Mouse (Mus musculus) brain, adult 2 months (tissue): ENCODE measurements at regions not wholly inside any gene's neighbourhood (a gene's known extent, or its start where the extent isn't known, plus 50 kb on each side); places are given as distances from the start of the nearest gene placed in this dataset.

Experiments used
- DNase-seq: peaks from one replicate; pipeline ENCODE4 v3.0.0; 2011; ENCODE audit warnings: low read depth, low spot score

GRCm38 (mm10) chr1:189092819-189093218, 85.2 kb upstream of the Kctd3 start:
- DNase-seq = peak; percentile 88

- DNase-seq = no peak
Measured at GRCm38 (mm10) chr1:189085245-189085644, 77.6 kb upstream of the Kctd3 start.

GRCm38 (mm10) chr1:189081267-189081666, 73.6 kb upstream of the Kctd3 start:
- peak; percentile 36 for DNase-seq

GRCm38 (mm10) chr1:189080797-189081196, 73.2 kb upstream of the Kctd3 start:
- peak; percentile 71 for DNase-seq

- DNase-seq = peak; percentile 39
Measured at GRCm38 (mm10) chr1:189079451-189080410, 72.1 kb upstream of the Kctd3 start.

GRCm38 (mm10) chr1:189077861-189078260, 70.2 kb upstream of the Kctd3 start:
- DNase-seq = no peak

- DNase-seq = no peak
Measured at GRCm38 (mm10) chr1:189076276-189076675, 68.6 kb upstream of the Kctd3 start.

GRCm38 (mm10) chr1:189075671-189076070, 68.0 kb upstream of the Kctd3 start:
- no peak for DNase-seq

GRCm38 (mm10) chr1:189072516-189072915, 64.9 kb upstream of the Kctd3 start:
- no peak for DNase-seq

- DNase-seq = no peak
Measured at GRCm38 (mm10) chr1:189068204-189068603, 60.6 kb upstream of the Kctd3 start.

GRCm38 (mm10) chr1:189067204-189067960, 59.7 kb upstream of the Kctd3 start:
- DNase-seq = no peak

GRCm38 (mm10) chr1:189066446-189067151, 59.0 kb upstream of the Kctd3 start:
- DNase-seq = no peak

- DNase-seq = peak; percentile 98
Measured at GRCm38 (mm10) chr1:189065152-189065910, 57.7 kb upstream of the Kctd3 start.

- DNase-seq = peak; percentile 98
Measured at GRCm38 (mm10) chr1:189064629-189065028, 57.0 kb upstream of the Kctd3 start.

GRCm38 (mm10) chr1:189063699-189064098, 56.1 kb upstream of the Kctd3 start:
- peak; percentile 94 for DNase-seq

- DNase-seq = no peak
Measured at GRCm38 (mm10) chr1:189063209-189063608, 55.6 kb upstream of the Kctd3 start.
